Mouse (Mus musculus) layer of hippocampus, adult 18-20 months (tissue): ENCODE results near the gene Cd72. TPM values are rescaled to one million over a fixed set of nuclear protein-coding genes. Genes with fewer than 3 reads are reported as not detected.
A peak's percentile ranks its signal among the peaks of the same experiment; 100 is the strongest.
"Not testable (repeated sequence)": the region's sequence is repeated elsewhere in the genome, so short reads cannot be mapped to it uniquely, and the experiment has no call there.

ENCODE experiments used
- DNase-seq, 2 experiments: peaks; one replicate each; pipeline ENCODE4 v3.0.0; 2022; ENCODE audit warnings: low spot score in 2 of 2
- long read RNA-seq: library from polyadenylated mRNA; stranded (forward); transcript quantifications from one replicate; pipeline ENCODE4 v2.0.0, GENCODE M21; 2021
- total RNA-seq, 2 experiments: library from RNA; stranded (reverse); gene quantifications; 2 replicates each; pipeline ENCODE4 v1.2.3; 2021

Cd72 gene
- total RNA-seq = not detected
- long read RNA-seq = 0 reads

- no peak for DNase-seq
Measured at GRCm38 (mm10) chr4:43454041-43454836, at the start of gene Cd72. Cd72 (minus strand) TSS chr4:43454628.

DNA sequence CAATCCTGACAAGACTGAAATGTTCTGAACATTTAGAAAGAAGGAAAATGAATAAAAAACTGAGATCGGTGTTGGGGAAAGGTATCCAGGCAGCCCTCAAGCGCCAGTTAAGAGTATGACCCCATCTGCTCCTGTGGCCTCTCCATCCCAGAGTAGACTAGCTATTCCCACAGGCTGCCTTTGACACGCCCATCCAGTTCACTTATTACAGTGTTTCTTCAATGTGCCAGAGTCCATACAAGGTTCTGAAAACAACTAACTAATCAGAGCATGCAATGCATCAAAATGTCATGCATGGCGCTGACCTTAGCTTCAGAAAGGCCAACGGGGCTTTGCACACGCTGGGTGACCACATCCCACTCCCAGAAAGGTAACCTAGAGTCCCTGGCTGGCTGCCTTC lies 49.1 kb upstream of the Cd72 start:
- no peak for DNase-seq

- DNase-seq = no peak
Measured at GRCm38 (mm10) chr4:43503041-43503440, 48.6 kb upstream of the Cd72 start.

- peak; percentile 46 to 69 for DNase-seq
Measured at GRCm38 (mm10) chr4:43499407-43500333, 45.2 kb upstream of the Cd72 start, which contains the start of gene Arhgef39. Arhgef39 (minus strand) TSS chr4:43499695.

- DNase-seq = no peak
Measured at GRCm38 (mm10) chr4:43498983-43499382, 44.6 kb upstream of the Cd72 start.

- DNase-seq = no peak
Measured at GRCm38 (mm10) chr4:43497946-43498345, 43.5 kb upstream of the Cd72 start.

- no peak for DNase-seq
Measured at GRCm38 (mm10) chr4:43497405-43497804, 43.0 kb upstream of the Cd72 start.

GRCm38 (mm10) chr4:43496587-43496986 lies 42.2 kb upstream of the Cd72 start:
- no peak for DNase-seq

- peak in 1 of 2 experiments; percentile 14 for DNase-seq
Measured at GRCm38 (mm10) chr4:43493846-43494240, 39.4 kb upstream of the Cd72 start.

GRCm38 (mm10) chr4:43493186-43493845 lies 38.9 kb upstream of the Cd72 start:
- DNase-seq = peak; percentile 91 to 98

GRCm38 (mm10) chr4:43492821-43493185 lies 38.4 kb upstream of the Cd72 start, which contains the start of gene Ccdc107:
Ccdc107 (plus strand) TSS chr4:43492900.
- peak; percentile 94 to 95 for DNase-seq

- no peak for DNase-seq
Measured at GRCm38 (mm10) chr4:43492101-43492820, 37.8 kb upstream of the Cd72 start.

DNA sequence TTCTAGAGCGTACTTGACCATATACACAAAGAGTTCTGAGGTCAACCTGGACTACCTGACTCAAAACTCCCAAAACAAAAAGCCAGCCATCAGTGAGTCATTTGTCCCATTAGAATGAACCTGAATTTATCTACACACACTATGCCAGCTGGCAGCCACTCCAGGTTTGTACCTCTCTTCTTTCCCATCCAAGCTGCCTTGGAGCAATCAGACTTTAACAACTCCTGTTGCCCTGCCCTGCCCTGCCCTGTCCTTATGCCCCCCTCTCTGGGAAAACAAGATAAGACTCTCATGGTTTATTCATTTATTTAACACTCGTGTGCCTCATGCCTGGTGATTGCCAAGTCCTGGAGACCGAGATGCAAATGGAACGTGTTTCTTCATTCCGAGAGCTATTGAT lies 36.4 kb upstream of the Cd72 start:
- DNase-seq = no peak

DNA sequence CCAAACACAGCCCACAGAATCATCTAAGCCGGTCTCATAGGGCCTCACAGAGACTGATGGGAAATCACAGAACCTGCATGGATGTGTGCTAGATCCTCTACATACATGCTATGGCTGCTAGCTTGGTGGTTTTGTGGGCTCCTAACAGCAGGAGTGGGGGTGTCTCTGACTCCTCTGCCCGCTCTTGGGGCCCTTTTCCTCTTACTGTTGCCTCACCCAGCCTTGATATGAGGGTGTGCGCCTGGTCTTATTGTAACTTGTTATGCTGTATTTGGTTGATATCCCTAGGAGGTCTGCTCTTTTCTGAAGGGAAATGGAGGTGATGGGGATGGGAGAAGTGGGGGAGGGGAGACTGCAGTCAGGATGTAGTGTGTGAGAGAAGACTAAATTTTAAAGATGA lies 35.2 kb upstream of the Cd72 start:
- DNase-seq = no peak

DNA sequence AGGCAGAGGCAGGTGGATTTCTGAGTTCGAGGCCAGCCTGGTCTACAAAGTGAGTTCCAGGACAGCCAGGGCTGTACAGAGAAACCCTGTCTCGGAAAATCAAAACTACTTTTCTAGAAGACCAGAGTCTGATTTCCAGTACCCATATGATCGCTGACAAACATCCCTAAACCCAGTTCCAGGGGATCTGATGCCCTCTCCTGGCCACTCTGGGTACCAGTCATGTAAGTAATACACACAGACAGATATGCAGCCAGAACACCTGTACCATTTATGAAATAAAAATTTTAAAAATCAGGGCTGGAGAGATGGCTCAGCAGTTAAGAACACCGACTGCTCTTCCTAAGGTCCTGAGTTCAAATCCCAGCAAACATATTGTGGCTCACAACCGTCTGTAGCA lies 31.2 kb upstream of the Cd72 start:
- DNase-seq = not testable (repeated sequence)

GRCm38 (mm10) chr4:43483535-43484091 lies 29.2 kb upstream of the Cd72 start, which contains the start of gene Sit1:
Sit1 (minus strand) TSS chr4:43483734.
- DNase-seq = no peak

DNA sequence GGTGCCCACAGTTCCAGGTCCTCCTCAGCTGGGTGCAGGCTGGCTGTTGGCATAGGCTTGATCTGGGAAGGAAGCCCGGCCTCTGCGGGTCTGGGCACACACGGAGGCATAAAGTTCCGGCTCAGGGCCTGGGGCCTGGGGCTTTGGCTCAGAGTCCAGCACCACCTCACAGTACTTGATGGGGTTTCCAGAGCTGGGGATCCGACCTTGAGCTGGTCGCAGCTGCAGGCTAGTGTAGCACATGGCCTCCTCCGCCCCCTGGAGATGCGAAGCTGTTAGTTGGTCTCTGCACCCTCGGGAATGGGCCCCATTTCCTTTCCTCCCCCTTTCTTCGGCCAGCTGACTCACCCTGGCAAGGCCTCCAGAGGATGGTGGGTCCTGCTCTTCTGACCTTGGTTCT lies 28.2 kb upstream of the Cd72 start:
- DNase-seq = no peak

DNA sequence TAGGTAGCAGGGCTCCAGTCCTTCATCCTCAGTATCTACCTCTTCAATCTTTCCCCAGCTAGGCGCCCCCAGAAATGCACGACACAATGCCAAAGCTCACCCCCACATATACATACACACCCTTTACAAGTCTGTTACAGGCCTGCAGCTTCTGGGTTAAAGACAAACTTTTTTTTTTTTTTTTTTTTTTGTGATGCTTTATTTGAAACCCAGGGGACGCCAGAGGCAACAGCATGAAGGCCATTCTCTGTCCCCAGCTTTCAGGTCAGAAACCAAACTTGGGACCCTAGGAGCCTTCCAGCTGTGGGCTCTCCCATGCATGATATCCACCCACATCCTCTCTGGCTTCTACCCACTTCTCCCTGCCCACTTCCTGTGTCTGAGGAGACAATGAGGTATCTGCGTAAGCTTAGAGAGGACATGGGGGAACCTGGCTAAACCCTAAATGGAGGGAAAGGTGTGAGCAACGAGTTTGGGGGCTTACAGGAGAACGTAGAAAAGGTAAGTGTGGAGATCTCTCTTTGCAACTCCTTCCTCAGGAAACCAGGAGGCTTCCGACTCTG lies 27.5 kb upstream of the Cd72 start:
- DNase-seq = no peak

DNA sequence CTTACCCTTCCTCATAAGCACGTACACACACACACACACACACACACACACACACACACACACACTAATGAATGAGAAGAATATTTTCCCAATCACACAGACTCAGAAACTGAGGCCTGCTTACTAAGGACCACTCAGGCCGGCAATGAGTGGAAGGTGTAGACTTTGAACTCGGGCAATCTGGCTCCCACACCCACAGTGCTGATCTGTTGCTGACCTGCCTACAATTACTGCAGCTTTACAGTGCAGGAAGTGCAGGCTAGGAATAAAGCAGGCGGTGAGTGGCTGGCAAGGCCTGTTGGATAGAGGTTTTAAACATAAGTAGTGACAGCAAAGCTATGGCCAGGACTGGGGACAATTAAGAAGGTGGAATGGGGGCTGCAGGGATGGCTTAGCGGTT lies 26.6 kb upstream of the Cd72 start:
- DNase-seq = no peak
